Mouse (Mus musculus): ENCODE measurements around the gene Akap7. TPM values are rescaled to one million over a fixed set of nuclear protein-coding genes. Genes with fewer than 3 reads are reported as not detected.

The Akap7 gene
- polyA plus RNA-seq, 1 experiment from 2014 or later = 35.1 TPM

DNA sequence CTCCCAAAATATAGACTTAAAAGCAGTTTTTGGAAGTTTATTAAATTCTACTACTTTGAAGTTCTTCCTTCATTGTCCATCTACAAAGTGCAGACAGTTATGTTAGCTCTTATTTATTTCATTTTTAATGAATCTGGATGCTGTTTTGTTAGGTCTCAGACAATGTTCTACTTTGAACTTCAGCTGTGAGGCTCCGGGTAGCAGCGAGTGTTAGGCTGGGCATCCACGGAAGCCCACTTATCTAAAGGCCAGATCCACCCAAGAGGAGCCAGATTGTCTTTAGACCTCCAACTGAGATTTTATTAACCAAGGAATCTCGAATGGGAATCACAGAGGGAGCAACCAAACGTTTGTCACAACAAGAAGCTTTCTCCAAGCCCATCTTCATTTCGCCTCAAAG lies 2.5 kb downstream of the Akap7 start:
- no peak overlapping the region for H3K4me3 ChIP-seq (replicated peaks; ENCODE audit: low read depth, low read length)
- 70% methylated on average over 6 of the region's 6 CpGs for WGBS

DNA sequence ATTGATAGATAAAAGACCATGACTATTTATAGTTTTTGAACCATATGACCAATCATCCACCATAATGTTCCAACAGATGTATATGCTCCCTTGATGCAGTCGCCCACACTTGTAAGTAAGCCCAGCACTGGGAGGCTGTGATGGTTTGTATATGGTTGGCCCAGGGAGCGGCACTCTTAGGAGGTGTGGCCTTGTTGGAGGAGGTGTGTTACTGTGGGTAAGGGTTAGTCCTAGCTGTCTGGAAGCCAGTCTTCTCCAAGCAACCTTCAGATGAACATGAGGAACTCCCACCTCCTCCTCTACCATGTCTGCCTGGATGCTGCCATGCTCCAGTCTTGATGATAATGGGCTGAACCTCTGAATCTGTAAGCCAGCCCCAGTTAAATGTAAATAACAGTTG lies 3.1 kb downstream of the Akap7 start:
- no peak for ATAC-seq (ENCODE audit: low FRiP score, low TSS enrichment)
- H3K4me1 ChIP-seq (ENCODE audit: control insufficient read depth, insufficient read depth, low read length) = no peaks in the 10 kb centered on the region
- H3K27me3 ChIP-seq (ENCODE audit: control insufficient read depth, insufficient read depth, low read length) = no peaks in the 10 kb centered on the region
- no peaks in the 10 kb centered on the region for H3K36me3 ChIP-seq (ENCODE audit: control insufficient read depth, insufficient read depth, low read length)
- no peak for DNase-seq
- H3K4me3 ChIP-seq (replicated peaks; ENCODE audit: low read depth, low read length) = no peak overlapping the region
- 90% methylated on average over 2 of the region's 2 CpGs for WGBS
- no peaks in the 10 kb centered on the region for H3K9me3 ChIP-seq (ENCODE audit: control insufficient read depth, low read length)
- H3K4me2 ChIP-seq (ENCODE audit: low read length) = no peak overlapping the region
- H3K27ac ChIP-seq (replicated peaks; ENCODE audit: low read depth, low read length) = no peak overlapping the region
- H3K9ac ChIP-seq (replicated peaks; ENCODE audit: low read length) = no peak overlapping the region

More for the DNA sequence above, 2.5 kb downstream of the Akap7 start:
- ATAC-seq (ENCODE audit: low FRiP score, low TSS enrichment) = no peak
- no peak for DNase-seq
- H3K9me3 ChIP-seq (ENCODE audit: control insufficient read depth, low read length) = no peaks in the 10 kb centered on the region
- no peaks in the 10 kb centered on the region for H3K36me3 ChIP-seq (ENCODE audit: control insufficient read depth, insufficient read depth, low read length)
- no peak overlapping the region for H3K4me2 ChIP-seq (ENCODE audit: low read length)
- H3K27me3 ChIP-seq (ENCODE audit: control insufficient read depth, insufficient read depth, low read length) = no peaks in the 10 kb centered on the region
- H3K9ac ChIP-seq (replicated peaks; ENCODE audit: low read length) = no peak overlapping the region
- H3K4me1 ChIP-seq (ENCODE audit: control insufficient read depth, insufficient read depth, low read length) = no peaks in the 10 kb centered on the region
- no peak overlapping the region for H3K27ac ChIP-seq (replicated peaks; ENCODE audit: low read depth, low read length)

DNA sequence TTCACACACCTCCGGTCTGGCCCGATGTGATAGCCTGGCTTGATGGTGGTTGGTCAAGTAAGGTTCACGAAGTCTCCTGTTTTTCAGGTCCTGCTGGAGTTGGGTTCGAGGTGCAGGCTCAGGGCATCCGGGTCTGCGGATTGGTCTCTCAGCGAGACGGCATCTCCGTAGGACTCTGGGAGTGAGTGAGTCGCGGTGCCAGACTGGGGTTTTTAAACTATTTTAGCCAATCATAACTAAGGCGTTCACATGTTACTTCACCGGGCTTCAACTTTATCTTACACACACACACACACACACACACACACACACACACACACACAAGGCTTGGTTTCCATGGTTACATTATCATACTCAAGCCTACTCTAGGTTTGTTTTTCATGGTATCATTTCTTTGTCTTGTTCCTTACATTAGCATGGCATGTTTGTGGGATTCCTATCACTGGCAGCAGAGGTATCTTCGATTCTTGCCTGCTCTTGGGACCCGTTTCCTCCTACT lies 8.6 kb downstream of the Akap7 start:
- Histone ChIP-seq H3K27me3 (ENCODE audit: control insufficient read depth, insufficient read depth, low read length) (no peaks in the 10 kb centered on the region), H3K9ac (replicated peaks; ENCODE audit: low read length) (no peak overlapping the region), H3K4me2 (ENCODE audit: low read length) (no peak overlapping the region), H3K27ac (replicated peaks; ENCODE audit: low read depth, low read length) (no peak overlapping the region), H3K36me3 (ENCODE audit: control insufficient read depth, insufficient read depth, low read length) (no peaks in the 10 kb centered on the region), H3K9me3 (ENCODE audit: control insufficient read depth, low read length) (no peaks in the 10 kb centered on the region), H3K4me1 (ENCODE audit: control insufficient read depth, insufficient read depth, low read length) (peaks cover 8% of the 10 kb centered on the region), H3K4me3 (replicated peaks; ENCODE audit: low read depth, low read length) (no peak overlapping the region)
- DNase-seq (no peak), ATAC-seq (ENCODE audit: low FRiP score, low TSS enrichment) (no peak)
- 97% methylated on average over 15 of the region's 15 CpGs for WGBS

DNA sequence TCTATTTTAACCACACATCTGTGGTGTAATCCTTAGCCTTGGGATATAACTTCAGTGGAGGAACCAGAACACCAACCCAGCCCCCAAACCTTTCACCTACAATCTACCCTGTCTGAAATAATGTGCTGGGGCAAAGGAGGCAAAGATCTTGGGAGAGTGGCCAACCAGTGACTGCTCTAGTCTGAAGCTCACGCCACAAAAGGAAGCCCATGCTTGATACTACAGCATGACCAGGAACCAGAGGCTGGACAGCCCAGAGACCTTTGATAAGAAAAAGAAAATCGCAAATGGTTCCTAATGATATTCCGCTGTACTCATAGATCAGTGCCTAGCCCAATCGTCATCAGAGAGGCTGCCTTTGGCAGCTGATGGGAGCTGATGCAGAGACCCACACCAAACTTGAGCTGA lies 9.4 kb downstream of the Akap7 start:
- 94% methylated on average over 4 of the region's 4 CpGs for WGBS
- no peak for DNase-seq
- ATAC-seq (ENCODE audit: low FRiP score, low TSS enrichment) = no peak
- H3K27ac ChIP-seq (replicated peaks; ENCODE audit: low read depth, low read length) = no peak overlapping the region
- H3K4me1 ChIP-seq (ENCODE audit: control insufficient read depth, insufficient read depth, low read length) = peaks cover 8% of the 10 kb centered on the region
- no peak overlapping the region for H3K4me3 ChIP-seq (replicated peaks; ENCODE audit: low read depth, low read length)
- H3K4me2 ChIP-seq (ENCODE audit: low read length) = peak overlapping the region; percentile 67; the same call in 1 of the 2 replicates
- no peaks in the 10 kb centered on the region for H3K36me3 ChIP-seq (ENCODE audit: control insufficient read depth, insufficient read depth, low read length)
- H3K27me3 ChIP-seq (ENCODE audit: control insufficient read depth, insufficient read depth, low read length) = no peaks in the 10 kb centered on the region
- no peaks in the 10 kb centered on the region for H3K9me3 ChIP-seq (ENCODE audit: control insufficient read depth, low read length)
- peak overlapping the region; percentile 84; the same call in 1 of the 2 replicates for H3K9ac ChIP-seq (replicated peaks; ENCODE audit: low read length)

DNA sequence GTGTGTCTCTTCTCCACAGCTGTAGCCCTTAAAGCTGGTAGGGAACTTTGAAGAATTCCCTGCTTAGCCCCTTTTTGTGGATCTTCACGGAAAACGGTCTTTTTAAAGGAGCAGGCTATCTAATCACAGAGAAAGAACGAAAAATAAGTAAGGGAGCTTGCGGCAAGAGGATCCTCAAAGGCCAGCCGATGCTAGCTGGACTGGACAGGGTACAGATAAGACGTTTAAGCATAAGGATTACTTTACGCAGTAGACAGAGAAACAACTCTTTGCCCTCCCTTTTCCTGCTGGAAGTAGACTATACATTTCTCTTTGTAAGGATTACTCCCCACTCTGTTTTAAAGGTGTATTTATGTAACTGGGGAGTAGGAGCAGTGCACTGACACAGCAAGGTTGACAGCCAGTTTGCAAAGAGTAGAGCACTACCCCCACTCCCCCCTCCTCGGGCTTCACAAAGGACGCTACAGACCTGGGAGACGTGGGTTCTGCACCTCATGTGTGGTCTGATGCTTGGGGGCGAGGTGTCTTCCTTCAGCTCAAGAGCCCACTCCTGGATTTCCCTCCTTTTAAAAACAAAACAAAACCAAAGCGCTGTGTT lies 9.9 kb downstream of the Akap7 start:
- peak; percentile 36 for DNase-seq
- H3K27ac ChIP-seq (replicated peaks; ENCODE audit: low read depth, low read length) = no peak overlapping the region
- H3K9ac ChIP-seq (replicated peaks; ENCODE audit: low read length) = peak overlapping the region; percentile 84; the same call in 1 of the 2 replicates
- H3K4me2 ChIP-seq (ENCODE audit: low read length) = peak overlapping the region; percentile 67
- WGBS = 31% methylated on average over 12 of the region's 12 CpGs
- H3K4me1 ChIP-seq (ENCODE audit: control insufficient read depth, insufficient read depth, low read length) = peaks cover 8% of the 10 kb centered on the region
- peak overlapping the region; percentile 62 for H3K4me3 ChIP-seq (replicated peaks; ENCODE audit: low read depth, low read length)
- no peaks in the 10 kb centered on the region for H3K36me3 ChIP-seq (ENCODE audit: control insufficient read depth, insufficient read depth, low read length)
- no peaks in the 10 kb centered on the region for H3K9me3 ChIP-seq (ENCODE audit: control insufficient read depth, low read length)
- no peaks in the 10 kb centered on the region for H3K27me3 ChIP-seq (ENCODE audit: control insufficient read depth, insufficient read depth, low read length)
- ATAC-seq (ENCODE audit: low FRiP score, low TSS enrichment) = no peak

DNA sequence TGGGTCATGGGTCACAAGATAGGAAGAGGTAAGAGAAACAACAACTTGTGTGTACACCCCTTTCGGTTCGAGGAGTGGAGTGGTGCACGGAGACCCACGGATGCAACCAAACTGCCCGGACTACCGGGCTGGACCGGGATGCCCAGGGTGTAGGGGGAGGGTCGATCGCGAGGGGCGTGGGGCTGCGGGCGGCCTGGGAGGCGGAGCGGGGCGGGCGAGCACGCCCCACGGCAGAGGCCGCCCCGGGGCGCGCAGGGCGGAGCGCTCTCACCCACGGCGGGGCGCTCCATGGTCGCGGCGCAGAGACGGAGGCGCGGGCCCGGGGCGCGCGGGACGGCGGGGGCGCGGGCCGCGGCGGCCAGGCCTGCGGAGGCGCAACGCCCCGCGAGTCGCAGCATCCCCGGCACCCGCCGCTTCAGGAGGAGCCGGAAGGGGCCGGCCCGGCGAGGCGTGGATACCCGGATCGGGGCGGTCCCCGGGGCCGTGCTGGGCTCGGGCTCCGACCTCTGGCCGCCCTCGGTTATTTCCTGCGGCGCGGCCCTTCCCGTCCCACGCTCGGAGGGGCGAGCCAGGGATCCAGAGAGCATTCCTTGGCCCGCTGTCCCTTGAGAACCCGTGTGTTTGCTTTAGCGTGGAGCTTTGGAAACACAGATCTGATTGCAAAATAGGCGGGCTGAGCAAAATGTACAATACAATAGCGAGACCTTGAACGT lies 10.9 kb downstream of the Akap7 start:
- peak overlapping the region; percentile 62 for H3K4me3 ChIP-seq (replicated peaks; ENCODE audit: low read depth, low read length)
- DNase-seq = peak; percentile 86
- under 1% methylated on average over 81 of the region's 81 CpGs for WGBS
- peaks cover 8% of the 10 kb centered on the region for H3K4me1 ChIP-seq (ENCODE audit: control insufficient read depth, insufficient read depth, low read length)
- peak overlapping the region; percentile 84 for H3K27ac ChIP-seq (replicated peaks; ENCODE audit: low read depth, low read length)
- no peaks in the 10 kb centered on the region for H3K27me3 ChIP-seq (ENCODE audit: control insufficient read depth, insufficient read depth, low read length)
- peak overlapping the region; percentile 84 for H3K9ac ChIP-seq (replicated peaks; ENCODE audit: low read length)
- H3K4me2 ChIP-seq (ENCODE audit: low read length) = peak overlapping the region; percentile 67
- no peaks in the 10 kb centered on the region for H3K9me3 ChIP-seq (ENCODE audit: control insufficient read depth, low read length)
- H3K36me3 ChIP-seq (ENCODE audit: control insufficient read depth, insufficient read depth, low read length) = no peaks in the 10 kb centered on the region
- peak; percentile 90 for ATAC-seq (ENCODE audit: low FRiP score, low TSS enrichment)

DNA sequence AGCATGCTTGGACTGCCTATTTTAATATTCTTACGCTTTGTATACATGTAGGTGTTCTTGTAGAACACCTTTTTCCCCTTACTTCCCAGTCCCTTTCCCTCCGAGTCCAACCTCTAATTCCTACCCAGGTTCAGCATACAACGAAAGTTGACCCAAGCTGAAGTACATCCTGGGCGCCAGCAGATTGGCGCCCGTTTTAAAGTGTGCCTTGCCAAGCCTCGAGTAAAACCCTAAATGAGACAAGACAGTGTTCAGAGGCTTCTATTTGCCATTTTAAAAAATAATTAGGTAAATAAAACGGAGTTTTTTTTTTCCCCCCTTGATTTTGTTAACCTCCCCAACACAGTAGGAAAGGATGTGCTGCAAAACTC lies 11.4 kb downstream of the Akap7 start:
- Histone ChIP-seq H3K4me3 (replicated peaks; ENCODE audit: low read depth, low read length) (peak overlapping the region; percentile 62), H3K27ac (replicated peaks; ENCODE audit: low read depth, low read length) (0 out of 2 replicates have a peak overlapping the region, but pooled peaks have one; percentile 84), H3K4me2 (ENCODE audit: low read length) (peak overlapping the region; percentile 67), H3K36me3 (ENCODE audit: control insufficient read depth, insufficient read depth, low read length) (no peaks in the 10 kb centered on the region), H3K27me3 (ENCODE audit: control insufficient read depth, insufficient read depth, low read length) (no peaks in the 10 kb centered on the region), H3K9me3 (ENCODE audit: control insufficient read depth, low read length) (no peaks in the 10 kb centered on the region), H3K9ac (replicated peaks; ENCODE audit: low read length) (peak overlapping the region; percentile 84; the same call in 1 of the 2 replicates), H3K4me1 (ENCODE audit: control insufficient read depth, insufficient read depth, low read length) (peaks cover 8% of the 10 kb centered on the region)
- DNase-seq (peak; percentile 57), ATAC-seq (ENCODE audit: low FRiP score, low TSS enrichment) (no peak)
- WGBS = 51% methylated on average over 8 of the region's 8 CpGs

DNA sequence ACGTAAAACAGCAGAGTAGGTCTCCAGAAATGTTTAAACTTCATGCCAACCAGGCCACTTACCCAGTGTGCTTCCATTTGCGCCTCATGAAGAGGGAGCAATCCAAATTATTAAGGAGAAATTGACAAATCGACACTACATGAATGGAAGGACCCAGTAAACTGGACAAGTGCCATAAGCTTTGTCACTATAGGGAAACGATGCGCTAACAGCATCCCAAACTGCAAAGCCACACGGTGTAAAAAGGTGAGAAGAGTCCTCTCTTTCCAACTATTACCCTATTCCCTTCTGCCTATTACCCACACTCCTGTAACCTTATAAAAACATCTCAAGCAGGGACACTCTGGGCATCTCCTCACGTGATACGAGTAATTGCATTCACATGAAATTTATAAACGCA lies 11.8 kb downstream of the Akap7 start:
- Histone ChIP-seq H3K4me2 (ENCODE audit: low read length) (no peak overlapping the region), H3K9me3 (ENCODE audit: control insufficient read depth, low read length) (no peaks in the 10 kb centered on the region), H3K4me3 (replicated peaks; ENCODE audit: low read depth, low read length) (no peak overlapping the region), H3K36me3 (ENCODE audit: control insufficient read depth, insufficient read depth, low read length) (no peaks in the 10 kb centered on the region), H3K27ac (replicated peaks; ENCODE audit: low read depth, low read length) (no peak overlapping the region), H3K4me1 (ENCODE audit: control insufficient read depth, insufficient read depth, low read length) (peaks cover 8% of the 10 kb centered on the region), H3K27me3 (ENCODE audit: control insufficient read depth, insufficient read depth, low read length) (no peaks in the 10 kb centered on the region), H3K9ac (replicated peaks; ENCODE audit: low read length) (no peak overlapping the region)
- ATAC-seq (ENCODE audit: low FRiP score, low TSS enrichment) = no peak
- DNase-seq = no peak
- 87% methylated on average over 9 of the region's 9 CpGs for WGBS

DNA sequence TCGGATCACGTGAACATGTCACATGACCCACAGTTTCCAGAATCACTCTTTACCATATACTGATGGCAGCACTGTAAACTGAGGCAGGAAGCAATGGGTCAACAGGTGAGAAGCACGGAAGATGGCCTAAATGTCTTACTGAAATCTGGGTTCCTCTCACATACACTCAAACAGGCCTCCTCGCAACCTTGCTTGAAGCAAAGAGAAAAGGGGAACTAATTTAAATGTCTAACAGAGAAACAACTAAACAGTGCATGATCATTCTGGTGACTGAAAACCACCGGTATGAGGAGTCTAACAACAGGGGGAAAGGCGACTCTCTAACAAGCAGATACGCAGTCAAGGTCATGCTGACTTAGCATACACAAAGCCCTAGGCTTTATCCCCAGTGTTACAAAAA lies 12.7 kb downstream of the Akap7 start:
- peaks cover 8% of the 10 kb centered on the region for H3K4me1 ChIP-seq (ENCODE audit: control insufficient read depth, insufficient read depth, low read length)
- H3K9me3 ChIP-seq (ENCODE audit: control insufficient read depth, low read length) = no peaks in the 10 kb centered on the region
- no peak overlapping the region for H3K4me2 ChIP-seq (ENCODE audit: low read length)
- no peak overlapping the region for H3K27ac ChIP-seq (replicated peaks; ENCODE audit: low read depth, low read length)
- ATAC-seq (ENCODE audit: low FRiP score, low TSS enrichment) (no peak), DNase-seq (no peak)
- H3K36me3 ChIP-seq (ENCODE audit: control insufficient read depth, insufficient read depth, low read length) = no peaks in the 10 kb centered on the region
- WGBS = 67% methylated on average over 7 of the region's 7 CpGs
- no peak overlapping the region for H3K9ac ChIP-seq (replicated peaks; ENCODE audit: low read length)
- H3K27me3 ChIP-seq (ENCODE audit: control insufficient read depth, insufficient read depth, low read length) = no peaks in the 10 kb centered on the region
- no peak overlapping the region for H3K4me3 ChIP-seq (replicated peaks; ENCODE audit: low read depth, low read length)
